Mouse (Mus musculus): Measurements from ENCODE around the gene Taf6.

Taf6 gene

GRCm38 (mm10) chr5:138186950-138187638 is at the start of gene Taf6, which contains the start of gene Cnpy4:
Gene Taf6, minus strand, starts transcription at chr5:138187451.
Gene Cnpy4, plus strand, starts transcription at chr5:138187485.
- peak; percentile 95 for DNase-seq (ENCODE audit: low read depth, low spot score)

- no peak for DNase-seq (ENCODE audit: low read depth, low spot score)
Measured at GRCm38 (mm10) chr5:138234224-138234623, 47.0 kb upstream of the Taf6 start.

- no peak for DNase-seq (ENCODE audit: low read depth, low spot score)
Measured at GRCm38 (mm10) chr5:138233778-138234177, 46.5 kb upstream of the Taf6 start.

- DNase-seq (ENCODE audit: low read depth, low spot score) = no peak
Measured at GRCm38 (mm10) chr5:138229511-138229910, 42.3 kb upstream of the Taf6 start.

- peak; percentile 80 for DNase-seq (ENCODE audit: low read depth, low spot score)
Measured at GRCm38 (mm10) chr5:138228026-138228425, 40.8 kb upstream of the Taf6 start.

GRCm38 (mm10) chr5:138227367-138227766 is 40.1 kb upstream of the Taf6 start:
- DNase-seq (ENCODE audit: low read depth, low spot score) = peak; percentile 45

GRCm38 (mm10) chr5:138226491-138226890 is 39.2 kb upstream of the Taf6 start:
- DNase-seq (ENCODE audit: low read depth, low spot score) = no peak

GRCm38 (mm10) chr5:138225700-138226099 is 38.4 kb upstream of the Taf6 start, which contains the start of gene Nxpe5:
Gene Nxpe5, plus strand, starts transcription at chr5:138225898.
- no peak for DNase-seq (ENCODE audit: low read depth, low spot score)

GRCm38 (mm10) chr5:138223287-138223686 is 36.0 kb upstream of the Taf6 start:
- no peak for DNase-seq (ENCODE audit: low read depth, low spot score)

- peak; percentile 88 for DNase-seq (ENCODE audit: low read depth, low spot score)
Measured at GRCm38 (mm10) chr5:138222111-138222510, 34.9 kb upstream of the Taf6 start.

- DNase-seq (ENCODE audit: low read depth, low spot score) = no peak
Measured at GRCm38 (mm10) chr5:138219864-138220263, 32.6 kb upstream of the Taf6 start.

GRCm38 (mm10) chr5:138216632-138217031 is 29.4 kb upstream of the Taf6 start:
- DNase-seq (ENCODE audit: low read depth, low spot score) = peak; percentile 97

GRCm38 (mm10) chr5:138207873-138208272 is 20.6 kb upstream of the Taf6 start:
- DNase-seq (ENCODE audit: low read depth, low spot score) = no peak

- no peak for DNase-seq (ENCODE audit: low read depth, low spot score)
Measured at GRCm38 (mm10) chr5:138207253-138207652, 20.0 kb upstream of the Taf6 start.

- no peak for DNase-seq (ENCODE audit: low read depth, low spot score)
Measured at GRCm38 (mm10) chr5:138202086-138202485, 14.8 kb upstream of the Taf6 start.

GRCm38 (mm10) chr5:138199576-138199975 is 12.3 kb upstream of the Taf6 start:
- peak; percentile 44 for DNase-seq (ENCODE audit: low read depth, low spot score)

GRCm38 (mm10) chr5:138195463-138195862 is 8.2 kb upstream of the Taf6 start:
- no peak for DNase-seq (ENCODE audit: low read depth, low spot score)

GRCm38 (mm10) chr5:138194755-138195345 is 7.6 kb upstream of the Taf6 start:
- no peak for DNase-seq (ENCODE audit: low read depth, low spot score)

GRCm38 (mm10) chr5:138193771-138194727 is 6.8 kb upstream of the Taf6 start, which contains the start of gene Mblac1:
Gene Mblac1, plus strand, starts transcription at chr5:138194314.
- DNase-seq (ENCODE audit: low read depth, low spot score) = peak; percentile 95

GRCm38 (mm10) chr5:138187661-138188306 is 533 bp upstream of the Taf6 start:
- peak; percentile 89 for DNase-seq (ENCODE audit: low read depth, low spot score)

GRCm38 (mm10) chr5:138173217-138173616 is 14.0 kb downstream of the Taf6 start:
- peak; percentile 49 for DNase-seq (ENCODE audit: low read depth, low spot score)
